Mouse (Mus musculus) forebrain, embryonic 13.5 days (tissue): ENCODE measurements at regions not wholly inside any gene's neighbourhood (a gene's known extent, or its start where the extent isn't known, plus 50 kb on each side); places are given as distances from the start of the nearest gene placed in this dataset.

ENCODE experiments used
- ATAC-seq: fragments of 200-750 bp; cut with Nextera tagmentation; 2 replicates; pipeline ENCODE4 v1.8.0; 2017
- H3K27ac ChIP-seq: fragments of 300-500 bp; sonication (generic); 2 replicates; pipeline ENCODE4 v1.5.1; 2015; ENCODE audit warnings: inconsistent platforms, mild to moderate bottlenecking, moderate library complexity
- H3K27me3 ChIP-seq: fragments of 300-500 bp; sonication (generic); 2 replicates; pipeline ENCODE4 v1.6.1; 2015; ENCODE audit warnings: mild to moderate bottlenecking, inconsistent platforms
- H3K36me3 ChIP-seq: fragments of 300-500 bp; sonication (generic); 2 replicates; pipeline ENCODE4 v1.6.1; 2015; ENCODE audit warnings: mild to moderate bottlenecking, inconsistent platforms; ENCODE audit not compliant: poor library complexity, severe bottlenecking
- H3K4me1 ChIP-seq: fragments of 300-500 bp; sonication (generic); 2 replicates; pipeline ENCODE4 v1.6.1; 2015; ENCODE audit warnings: inconsistent platforms
- H3K4me2 ChIP-seq: fragments of 300-500 bp; sonication (generic); 2 replicates; pipeline ENCODE4 v1.6.1; 2015; ENCODE audit warnings: inconsistent platforms, mild to moderate bottlenecking, moderate library complexity
- H3K4me3 ChIP-seq: fragments of 300-500 bp; sonication (generic); 2 replicates; pipeline ENCODE4 v1.5.1; 2015; ENCODE audit warnings: mild to moderate bottlenecking, inconsistent platforms
- H3K9ac ChIP-seq: fragments of 300-500 bp; sonication (generic); 2 replicates; pipeline ENCODE4 v1.6.1; 2015; ENCODE audit warnings: mild to moderate bottlenecking, inconsistent platforms
- H3K9me3 ChIP-seq: fragments of 300-500 bp; sonication (generic); replicated peaks from 2 replicates; pipeline ENCODE4 v1.6.1; 2016; ENCODE audit warnings: inconsistent platforms
- WGBS: fragments of 180-500 bp; shearing (Covaris S2); methylation state at CpG from one replicate; pipeline ENCODE4 v1.1.7; 2015; 5-methylcytosine and 5-hydroxymethylcytosine counted together

DNA sequence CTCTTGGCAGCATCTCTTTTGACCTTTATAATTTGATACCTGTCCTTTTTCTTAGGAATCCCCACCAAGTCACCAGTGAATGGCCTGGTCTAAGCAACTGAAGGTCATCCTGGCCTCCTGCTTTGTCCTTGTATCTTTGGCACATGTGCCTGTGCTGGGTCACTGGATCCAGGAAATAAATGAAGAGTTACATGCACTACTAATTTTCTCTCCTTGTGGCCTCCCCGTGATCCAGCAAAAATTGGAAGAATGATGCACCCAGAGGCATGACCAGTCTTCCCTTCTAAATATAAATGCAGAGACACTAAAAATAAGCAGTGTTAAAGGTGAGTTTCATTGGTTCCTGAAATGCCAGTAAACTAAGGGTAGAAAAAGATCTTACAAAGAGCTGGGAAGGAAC, 141.4 kb upstream of the Nampt start:
- H3K27me3 ChIP-seq, result no peaks in the 10 kb centered on the region
- H3K4me1 ChIP-seq, result no peaks in the 10 kb centered on the region
- H3K9me3 ChIP-seq, result no peaks in the 10 kb centered on the region
- 80% methylated on average over 1 of the region's 1 CpGs for WGBS
- no peak overlapping the region for H3K4me2 ChIP-seq
- H3K27ac ChIP-seq, result no peak overlapping the region
- ATAC-seq, result no peak
- no peak overlapping the region for H3K9ac ChIP-seq
- H3K4me3 ChIP-seq, result no peak overlapping the region
- H3K36me3 ChIP-seq, result no peaks in the 10 kb centered on the region

DNA sequence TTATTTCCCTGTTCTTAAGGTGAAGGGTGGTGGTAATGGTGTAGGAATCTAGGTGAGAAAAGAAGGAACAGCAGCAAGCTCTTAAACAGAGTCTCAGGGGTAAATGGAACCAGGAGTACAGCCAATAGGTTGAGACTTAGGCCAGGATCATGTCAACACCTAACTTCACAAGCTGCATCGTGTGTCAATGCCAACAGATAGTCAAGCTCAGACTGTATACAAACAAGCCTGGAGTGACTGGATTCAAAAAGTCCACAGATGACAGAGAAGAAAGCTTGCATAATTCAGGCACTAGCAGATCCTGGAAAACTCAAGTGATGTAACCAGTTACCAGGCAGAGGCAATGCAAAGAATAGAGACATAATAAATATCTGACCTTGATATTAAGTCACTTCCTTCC, 140.6 kb upstream of the Nampt start:
- Histone ChIP-seq H3K9me3 (no peaks in the 10 kb centered on the region), H3K4me2 (no peak overlapping the region), H3K4me3 (no peak overlapping the region), H3K4me1 (no peaks in the 10 kb centered on the region), H3K27ac (no peak overlapping the region), H3K36me3 (no peaks in the 10 kb centered on the region), H3K9ac (no peak overlapping the region), H3K27me3 (no peaks in the 10 kb centered on the region)
- no peak for ATAC-seq
- 70% methylated on average over 1 of the region's 1 CpGs for WGBS

DNA sequence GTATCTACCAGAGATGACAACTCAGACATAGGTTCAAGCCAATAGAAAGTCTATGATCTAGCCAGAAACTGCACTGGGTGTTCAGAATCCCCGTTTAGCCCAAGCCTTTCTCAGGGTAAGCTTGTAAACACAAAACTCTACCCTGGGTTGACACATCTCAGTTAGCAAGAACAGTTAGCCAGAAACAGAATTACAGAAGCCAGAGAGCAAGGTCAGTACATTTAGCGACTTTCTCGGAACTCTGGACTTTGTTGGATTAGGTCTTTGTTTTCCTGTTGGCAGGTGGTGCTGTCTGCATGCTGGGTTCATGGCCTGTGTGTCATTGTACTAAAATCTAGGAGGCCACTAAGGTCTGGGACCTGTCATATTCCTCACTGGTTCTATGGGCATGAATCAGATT, 137.4 kb upstream of the Nampt start:
- H3K4me1 ChIP-seq, result no peaks in the 10 kb centered on the region
- H3K36me3 ChIP-seq, result no peaks in the 10 kb centered on the region
- H3K9ac ChIP-seq, result no peak overlapping the region
- H3K9me3 ChIP-seq, result no peaks in the 10 kb centered on the region
- no peaks in the 10 kb centered on the region for H3K27me3 ChIP-seq
- H3K4me2 ChIP-seq, result no peak overlapping the region
- 86% methylated on average over 3 of the region's 3 CpGs for WGBS
- H3K4me3 ChIP-seq, result no peak overlapping the region
- no peak for ATAC-seq
- no peak overlapping the region for H3K27ac ChIP-seq

DNA sequence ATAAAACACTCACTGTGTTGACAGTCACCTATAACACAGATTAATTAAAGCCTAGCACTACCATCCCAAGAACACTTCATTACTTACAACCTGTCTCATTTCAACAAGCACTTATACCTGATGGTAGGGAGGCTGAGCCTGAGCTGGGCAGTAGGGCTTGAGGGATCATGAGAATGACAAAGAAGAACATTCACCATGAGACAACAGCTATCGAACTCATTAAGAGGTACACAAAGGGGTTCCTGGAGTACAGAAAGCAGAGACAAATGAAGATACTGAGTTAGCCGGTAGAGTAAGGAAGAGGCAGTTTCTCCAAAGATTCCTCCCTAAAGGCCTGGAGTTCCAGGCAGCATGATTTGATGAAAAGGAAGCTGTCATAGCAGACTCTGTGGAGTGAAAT, 136.0 kb upstream of the Nampt start:
- no peak for ATAC-seq
- Histone ChIP-seq H3K4me2 (no peak overlapping the region), H3K4me1 (no peaks in the 10 kb centered on the region)

DNA sequence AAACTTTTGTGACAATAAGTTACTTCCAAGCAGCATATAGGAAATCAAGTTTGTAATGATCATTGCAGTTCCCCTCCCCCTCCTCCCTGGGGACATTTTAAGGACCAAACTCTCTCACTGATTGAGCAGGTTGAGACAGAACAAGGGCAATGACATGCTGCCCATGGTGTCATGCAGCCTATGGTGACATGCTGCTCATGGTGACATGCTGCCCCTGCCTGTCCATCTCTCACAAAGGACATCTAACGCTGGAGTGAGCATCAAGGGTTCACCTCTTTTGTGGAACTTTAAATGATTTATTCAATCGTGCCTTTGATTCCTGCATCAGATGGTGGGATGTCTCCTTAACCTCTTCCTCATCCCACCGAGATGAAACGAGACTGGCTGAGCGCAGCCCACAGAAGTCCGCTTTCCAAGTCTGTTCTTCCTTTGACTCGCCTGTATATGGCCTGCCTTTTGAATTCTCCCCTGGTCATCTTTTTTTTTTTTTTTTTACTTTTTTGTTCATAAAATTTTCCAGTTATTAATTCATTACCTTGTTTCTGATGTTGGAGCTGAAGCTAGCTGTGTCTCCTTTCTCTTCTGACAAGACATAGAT, 133.5 kb upstream of the Nampt start:
- Histone ChIP-seq H3K4me1 (no peaks in the 10 kb centered on the region), H3K4me3 (no peak overlapping the region), H3K36me3 (no peaks in the 10 kb centered on the region), H3K9ac (no peak overlapping the region), H3K9me3 (no peaks in the 10 kb centered on the region), H3K27me3 (no peaks in the 10 kb centered on the region), H3K27ac (no peak overlapping the region), H3K4me2 (no peak overlapping the region)
- peak; percentile 41; the same call in 1 of the 2 replicates for ATAC-seq
- 74% methylated on average over 7 of the region's 7 CpGs for WGBS

More for the DNA sequence above, 136.0 kb upstream of the Nampt start:
- H3K9me3 ChIP-seq, result no peaks in the 10 kb centered on the region
- no peak overlapping the region for H3K27ac ChIP-seq
- no peaks in the 10 kb centered on the region for H3K36me3 ChIP-seq
- H3K4me3 ChIP-seq, result no peak overlapping the region
- no peaks in the 10 kb centered on the region for H3K27me3 ChIP-seq
- 74% methylated on average over 2 of the region's 2 CpGs for WGBS
- no peak overlapping the region for H3K9ac ChIP-seq

DNA sequence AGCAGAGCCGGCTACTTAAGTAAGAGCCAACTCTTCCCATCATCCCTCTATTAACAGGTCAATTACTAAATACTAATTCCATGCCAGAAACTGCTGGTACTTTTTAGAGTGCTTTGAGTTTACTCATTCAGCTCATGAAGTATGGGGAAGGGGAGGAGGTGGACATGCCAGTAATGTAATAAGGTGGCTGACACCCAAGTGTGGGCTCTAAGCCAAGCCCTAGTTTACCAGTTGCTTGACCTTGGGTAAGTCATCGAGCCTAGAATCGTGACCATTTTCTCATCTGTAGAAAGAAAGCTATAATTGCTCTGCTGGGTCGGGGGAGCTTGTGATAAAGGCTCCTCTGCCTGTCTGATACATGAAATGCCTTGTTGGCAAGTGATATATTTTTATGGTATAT, 130.0 kb upstream of the Nampt start:
- WGBS, result 94% methylated on average over 4 of the region's 4 CpGs
- no peaks in the 10 kb centered on the region for H3K36me3 ChIP-seq
- H3K4me2 ChIP-seq, result no peak overlapping the region
- no peaks in the 10 kb centered on the region for H3K9me3 ChIP-seq
- H3K27me3 ChIP-seq, result no peaks in the 10 kb centered on the region
- H3K9ac ChIP-seq, result no peak overlapping the region
- no peak overlapping the region for H3K27ac ChIP-seq
- H3K4me1 ChIP-seq, result 0 out of 2 replicates have a peak, but pooled peaks cover 3% of the 10 kb centered on the region
- ATAC-seq, result no peak
- H3K4me3 ChIP-seq, result no peak overlapping the region

DNA sequence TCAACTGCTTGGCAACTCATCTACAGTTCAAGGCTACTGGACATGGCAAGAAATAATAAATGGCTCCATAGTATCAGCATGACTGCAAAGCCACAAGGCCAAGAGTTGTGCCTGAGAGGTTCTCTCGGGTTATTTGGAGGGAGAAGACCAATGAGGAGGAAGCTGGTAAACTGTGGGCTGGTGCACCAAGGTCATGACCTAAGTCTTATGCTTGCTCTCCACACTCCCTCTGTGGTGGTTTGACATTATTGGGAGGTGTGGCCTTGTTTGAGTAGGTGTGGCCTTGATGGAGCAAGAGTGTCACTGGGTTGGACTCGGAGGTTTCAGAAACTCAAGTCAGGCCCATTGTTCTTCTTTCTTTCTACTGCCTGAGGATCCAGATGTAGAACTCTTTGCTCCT, 129.2 kb upstream of the Nampt start:
- H3K4me1 ChIP-seq, result 0 out of 2 replicates have a peak, but pooled peaks cover 3% of the 10 kb centered on the region
- H3K4me3 ChIP-seq, result no peak overlapping the region
- no peak for ATAC-seq
- H3K9me3 ChIP-seq, result no peaks in the 10 kb centered on the region
- no peak overlapping the region for H3K27ac ChIP-seq
- H3K27me3 ChIP-seq, result no peaks in the 10 kb centered on the region
- WGBS, result 96% methylated on average over 2 of the region's 2 CpGs
- H3K36me3 ChIP-seq, result no peaks in the 10 kb centered on the region
- H3K4me2 ChIP-seq, result no peak overlapping the region
- H3K9ac ChIP-seq, result no peak overlapping the region

DNA sequence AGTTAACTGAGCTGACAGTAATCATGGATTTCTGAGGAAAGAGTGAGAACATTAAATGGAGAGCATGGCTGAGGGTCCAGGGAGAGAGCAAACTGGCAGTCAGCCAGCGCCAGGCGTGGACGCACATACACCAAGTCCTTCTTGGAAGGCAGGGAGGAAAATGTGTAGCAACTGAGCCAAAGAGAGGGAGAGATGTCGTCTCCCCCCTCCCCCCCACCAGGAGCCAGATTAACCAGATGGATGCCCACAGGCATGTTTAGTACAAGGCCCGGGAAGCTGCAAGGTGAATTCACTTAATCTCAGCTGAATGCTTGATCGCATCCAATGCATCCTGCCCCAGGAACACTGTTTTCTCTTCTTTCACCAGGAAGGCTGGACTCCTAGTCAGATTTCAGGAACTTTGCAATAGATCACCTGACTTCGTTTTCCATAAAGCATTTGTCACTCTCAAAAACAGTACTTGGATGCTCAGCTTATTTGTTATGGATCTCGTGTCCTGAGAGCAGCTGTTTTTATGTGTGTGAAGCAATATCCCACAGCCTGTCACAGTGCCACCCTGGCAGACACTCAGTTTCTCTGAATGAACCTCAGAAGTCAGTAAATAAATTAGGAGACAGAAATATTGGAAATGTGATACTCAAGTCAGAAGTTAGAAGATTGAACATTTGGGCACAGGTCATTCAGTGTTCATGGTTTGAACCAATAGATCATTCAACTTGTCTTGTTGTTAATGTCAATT, 127.1 kb upstream of the Nampt start:
- 42% methylated on average over 8 of the region's 8 CpGs for WGBS
- 0 out of 2 replicates have a peak, but pooled peaks cover 3% of the 10 kb centered on the region for H3K4me1 ChIP-seq
- H3K36me3 ChIP-seq, result no peaks in the 10 kb centered on the region
- H3K9me3 ChIP-seq, result no peaks in the 10 kb centered on the region
- no peak overlapping the region for H3K4me3 ChIP-seq
- ATAC-seq, result peak; percentile 63
- no peak overlapping the region for H3K4me2 ChIP-seq
- H3K9ac ChIP-seq, result no peak overlapping the region
- no peak overlapping the region for H3K27ac ChIP-seq
- no peaks in the 10 kb centered on the region for H3K27me3 ChIP-seq

DNA sequence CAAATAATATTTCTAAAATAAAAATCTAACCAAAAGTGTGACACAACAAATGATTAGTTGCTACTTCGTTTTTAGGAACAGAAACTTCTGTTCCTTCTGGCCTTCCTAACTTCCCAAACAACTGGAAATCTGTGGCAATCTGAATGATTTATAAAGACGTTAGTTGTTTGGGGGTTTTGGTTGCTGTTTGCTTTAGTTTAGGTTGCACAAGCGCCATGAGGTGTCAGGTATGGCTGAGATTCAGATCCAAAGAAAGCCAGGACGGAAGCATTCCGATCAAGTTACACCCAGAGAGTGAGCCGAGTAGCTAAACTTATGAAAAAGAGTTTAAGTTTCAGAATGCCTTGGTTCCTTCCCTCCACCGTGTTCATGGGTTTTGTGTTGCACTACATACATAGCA, 126.4 kb upstream of the Nampt start:
- Histone ChIP-seq H3K27ac (no peak overlapping the region), H3K4me3 (no peak overlapping the region), H3K27me3 (no peaks in the 10 kb centered on the region), H3K9ac (no peak overlapping the region), H3K4me1 (0 out of 2 replicates have a peak, but pooled peaks cover 3% of the 10 kb centered on the region), H3K9me3 (no peaks in the 10 kb centered on the region), H3K4me2 (no peak overlapping the region), H3K36me3 (no peaks in the 10 kb centered on the region)
- ATAC-seq, result no peak
- 89% methylated on average over 7 of the region's 7 CpGs for WGBS

DNA sequence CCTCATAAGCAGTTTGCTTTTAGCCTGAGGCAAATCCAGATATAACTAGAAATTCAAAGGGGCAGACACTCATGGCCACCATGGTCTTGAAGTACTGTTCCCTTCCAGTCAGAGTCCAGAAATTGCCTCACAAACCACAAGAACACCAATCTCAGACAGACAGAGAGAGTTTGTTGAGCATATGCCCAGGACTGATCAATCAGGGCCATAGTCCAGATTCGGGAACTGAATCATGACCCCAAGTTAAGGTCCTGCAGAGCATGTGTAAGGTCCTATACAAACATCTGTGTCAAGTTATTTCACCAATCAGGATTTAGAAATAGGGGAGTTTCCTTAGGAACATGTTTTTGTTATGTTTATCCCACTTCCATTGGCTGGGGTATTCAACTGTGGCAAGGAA, 125.7 kb upstream of the Nampt start:
- no peak for ATAC-seq
- 90% methylated on average over 1 of the region's 1 CpGs for WGBS
- H3K27me3 ChIP-seq, result no peaks in the 10 kb centered on the region
- 0 out of 2 replicates have a peak, but pooled peaks cover 3% of the 10 kb centered on the region for H3K4me1 ChIP-seq
- H3K9me3 ChIP-seq, result no peaks in the 10 kb centered on the region
- no peak overlapping the region for H3K9ac ChIP-seq
- no peaks in the 10 kb centered on the region for H3K36me3 ChIP-seq
- no peak overlapping the region for H3K27ac ChIP-seq
- H3K4me2 ChIP-seq, result no peak overlapping the region
- no peak overlapping the region for H3K4me3 ChIP-seq

DNA sequence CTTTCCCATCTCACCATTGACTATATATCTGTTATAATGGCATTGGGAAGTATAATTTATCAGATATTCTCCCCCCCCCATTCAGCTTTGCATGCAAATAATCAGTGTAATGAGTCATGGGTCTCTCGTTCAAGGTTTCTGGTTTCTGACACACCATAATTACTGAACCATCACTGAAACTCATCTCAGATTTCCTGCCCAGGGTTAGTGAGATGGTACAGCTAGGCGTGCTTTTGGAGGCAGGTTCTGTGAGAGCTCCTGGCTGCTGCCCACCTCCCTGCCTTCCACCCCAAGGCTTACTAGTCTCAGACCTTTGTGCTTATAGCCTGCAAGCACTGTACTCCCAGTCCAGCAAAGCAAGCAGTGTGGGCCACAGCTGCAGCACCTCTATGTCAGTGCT, 122.5 kb upstream of the Nampt start:
- ATAC-seq, result no peak
- no peak overlapping the region for H3K4me3 ChIP-seq
- H3K4me1 ChIP-seq, result 0 out of 2 replicates have a peak, but pooled peaks cover 3% of the 10 kb centered on the region
- no peaks in the 10 kb centered on the region for H3K27me3 ChIP-seq
- no peak overlapping the region for H3K9ac ChIP-seq
- no peaks in the 10 kb centered on the region for H3K36me3 ChIP-seq
- H3K9me3 ChIP-seq, result no peaks in the 10 kb centered on the region
- no peak overlapping the region for H3K27ac ChIP-seq
- H3K4me2 ChIP-seq, result no peak overlapping the region
- WGBS, result 83% methylated on average over 2 of the region's 2 CpGs

DNA sequence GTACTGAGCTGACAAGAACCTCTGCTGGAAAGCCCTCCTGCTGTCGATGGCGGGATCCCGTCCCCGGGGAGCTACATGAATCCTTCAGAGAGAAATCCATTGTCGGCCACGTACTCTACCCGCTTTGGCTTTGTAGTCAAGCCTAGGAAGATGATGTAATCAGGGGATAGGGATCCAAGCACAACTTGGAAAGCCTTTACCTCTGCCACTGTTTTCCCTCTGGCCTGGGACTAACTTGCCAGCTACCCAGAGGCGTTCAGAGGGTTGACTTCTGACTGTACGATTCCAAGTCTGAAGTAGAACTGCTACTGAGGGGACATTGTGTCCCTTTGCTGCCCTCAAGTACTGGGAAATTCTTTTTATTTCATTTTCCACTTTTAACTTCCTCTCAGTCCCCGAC, 110.2 kb upstream of the Nampt start:
- WGBS, result 91% methylated on average over 10 of the region's 10 CpGs
- Histone ChIP-seq H3K4me1 (no peaks in the 10 kb centered on the region), H3K27ac (no peak overlapping the region), H3K9me3 (no peaks in the 10 kb centered on the region), H3K9ac (no peak overlapping the region), H3K4me2 (no peak overlapping the region), H3K4me3 (no peak overlapping the region), H3K27me3 (no peaks in the 10 kb centered on the region), H3K36me3 (no peaks in the 10 kb centered on the region)
- no peak for ATAC-seq
